ENCODE assay signal across 8 mouse cellular contexts in genomic region chr14:119040253-119040652, GRCm38 (mm10). TPM values are rescaled to one million over a fixed set of nuclear protein-coding genes. Genes with fewer than 3 reads are reported as not detected.
DNase-seq lines count a peak whose midpoint lies in the region; ATAC-seq and TF ChIP-seq lines count a peak whose summit lies in the region.

No protein-coding gene starts in this region.

- WGBS in midbrain, embryonic 11.5 days = 63% methylated on average over 1 of the region's 1 CpGs
- WGBS in midbrain, embryonic 13.5 days = 52% methylated on average over 1 of the region's 1 CpGs
- 74% methylated on average over 1 of the region's 1 CpGs for WGBS in lung, adult 2 months

- DNase-seq in adrenal gland, adult (ENCODE audit: inconsistent age in 2 of 2, low spot score in 1 of 2) = peak; percentile 13 to 76
- no peak for DNase-seq in adrenal gland, adult 8-10 months
- peak; percentile 89 for DNase-seq in midbrain, embryonic 11.5 days (ENCODE audit: low spot score, missing footprints)
- DNase-seq in c-Kit-positive CD71-positive TER-119-positive erythroid progenitor cells, embryonic 14.5 days (ENCODE audit: low spot score) = peak; percentile 23
- peak; percentile 27 for DNase-seq in forelimb bud, embryonic 11.5 days (ENCODE audit: low read depth, low spot score)
- DNase-seq in lung, adult 2 months = peak; percentile 6
- peak; percentile 54 for DNase-seq in testis, postnatal 10 days (ENCODE audit: low spot score)

- no peaks in the 10 kb centered on the region for H3K9me3 ChIP-seq in midbrain, embryonic 11.5 days (ENCODE audit: control insufficient read depth, low read length)
- H3K9me3 ChIP-seq in midbrain, embryonic 13.5 days = no peaks in the 10 kb centered on the region

- H3K4me3 ChIP-seq in midbrain, embryonic 11.5 days (ENCODE audit: low read depth, low read length) = no peak overlapping the region
- H3K4me3 ChIP-seq in midbrain, embryonic 13.5 days (replicated peaks) = no peak overlapping the region
- H3K4me3 ChIP-seq in lung, adult 2 months (replicated peaks; ENCODE audit: extremely low read depth, low read depth, low read length) = no peak overlapping the region

- TF ChIP-seq CTCF in lung, adult 2 months (IDR thresholded peaks at IDR 0.05; ENCODE audit: insufficient read depth, low read length) = peak; percentile 69

- no peaks in the 10 kb centered on the region for H3K27me3 ChIP-seq in midbrain, embryonic 11.5 days (ENCODE audit: control insufficient read depth, insufficient read depth, low read length)
- H3K27me3 ChIP-seq in midbrain, embryonic 13.5 days = no peaks in the 10 kb centered on the region

- no peak overlapping the region for H3K4me2 ChIP-seq in midbrain, embryonic 11.5 days
- no peak overlapping the region for H3K4me2 ChIP-seq in midbrain, embryonic 13.5 days (replicated peaks)

- H3K36me3 ChIP-seq in midbrain, embryonic 11.5 days (ENCODE audit: control insufficient read depth, insufficient read depth, low read length) = peaks cover 3% of the 10 kb centered on the region; the same call in 1 of the 2 replicates
- H3K36me3 ChIP-seq in midbrain, embryonic 13.5 days = peaks cover 18% of the 10 kb centered on the region

- H3K4me1 ChIP-seq in midbrain, embryonic 11.5 days (ENCODE audit: control insufficient read depth, insufficient read depth, low read length) = peaks cover 4% of the 10 kb centered on the region; the same call in 1 of the 2 replicates
- H3K4me1 ChIP-seq in midbrain, embryonic 13.5 days (replicated peaks) = peaks cover 7% of the 10 kb centered on the region; the same call in 1 of the 2 replicates
- no peaks in the 10 kb centered on the region for H3K4me1 ChIP-seq in lung, adult 2 months (ENCODE audit: control insufficient read depth, insufficient read depth, low read length)

- H3K27ac ChIP-seq in midbrain, embryonic 11.5 days (ENCODE audit: low read depth, low read length) = no peak overlapping the region
- no peak overlapping the region for H3K27ac ChIP-seq in midbrain, embryonic 13.5 days

- no peak overlapping the region for H3K9ac ChIP-seq in midbrain, embryonic 11.5 days (ENCODE audit: low read length)
- H3K9ac ChIP-seq in midbrain, embryonic 13.5 days (replicated peaks) = no peak overlapping the region

- no peak for TF ChIP-seq POLR2A in lung, adult 2 months (IDR thresholded peaks at IDR 0.05; ENCODE audit: borderline replicate concordance, extremely low read depth, low read depth, low read length)

- no peak for ATAC-seq in midbrain, embryonic 11.5 days (ENCODE audit: low FRiP score)
- ATAC-seq in midbrain, embryonic 13.5 days = no peak

RNA-seq across cellular contexts. Expression of gene Uggt2, which starts 59.0 kb away (rescaled TPM):
- 10 to 100 TPM; 13.2 to 26.1 (median 19.4) TPM for total RNA-seq in adrenal gland, adult 8-10 months (2022)
- polyA plus RNA-seq in midbrain, embryonic 11.5 days (2014; fragmentation: Nextera tagmentation; extraction: Ambion mirVana) = 15.1 and 17.8 TPM in 2 replicates
- polyA plus RNA-seq in midbrain, embryonic 13.5 days (2015; fragmentation: Nextera tagmentation; extraction: Ambion mirVana) = 20.1 and 20.8 TPM in 2 replicates
- polyA plus RNA-seq in lung, adult 2 months (2012; rRNA removed) = 2.7 and 3.3 TPM in 2 replicates
